Mouse (Mus musculus) ES-CJ7 (cell line): ENCODE results near the gene Utp11.

Experiments used
- DNase-seq: peaks from one replicate; pipeline ENCODE4 v3.0.0; 2011; ENCODE audit warnings: low read depth, low spot score

The Utp11 gene

GRCm38 (mm10) chr4:124704797-124705474 is 11.5 kb upstream of the Utp11 start:
- no peak for DNase-seq

GRCm38 (mm10) chr4:124703881-124704796 is 10.7 kb upstream of the Utp11 start:
- peak; percentile 83 for DNase-seq

GRCm38 (mm10) chr4:124703406-124703805 is 10.0 kb upstream of the Utp11 start:
- peak; percentile 25 for DNase-seq

GRCm38 (mm10) chr4:124701916-124702315 is 8.5 kb upstream of the Utp11 start:
- no peak for DNase-seq

- peak; percentile 72 for DNase-seq
Measured at GRCm38 (mm10) chr4:124701052-124701845, 7.8 kb upstream of the Utp11 start.

- DNase-seq, result peak; percentile 79
Measured at GRCm38 (mm10) chr4:124700248-124700971, 7.0 kb upstream of the Utp11 start, which contains the start of gene Fhl3. Gene Fhl3, plus strand, starts transcription at chr4:124700701.

- no peak for DNase-seq
Measured at GRCm38 (mm10) chr4:124699791-124700190, 6.4 kb upstream of the Utp11 start.

GRCm38 (mm10) chr4:124695786-124696516 is 2.6 kb upstream of the Utp11 start:
- peak; percentile 70 for DNase-seq

- no peak for DNase-seq
Measured at GRCm38 (mm10) chr4:124694572-124694971, 1.2 kb upstream of the Utp11 start.

GRCm38 (mm10) chr4:124692416-124692861 is 961 bp downstream of the Utp11 start:
- DNase-seq, result no peak

- no peak for DNase-seq
Measured at GRCm38 (mm10) chr4:124691455-124691854, 1.9 kb downstream of the Utp11 start.

- DNase-seq, result no peak
Measured at GRCm38 (mm10) chr4:124685897-124686402, 7.5 kb downstream of the Utp11 start.

- DNase-seq, result no peak
Measured at GRCm38 (mm10) chr4:124685453-124685852, 7.9 kb downstream of the Utp11 start.

- DNase-seq, result no peak
Measured at GRCm38 (mm10) chr4:124685004-124685403, 8.4 kb downstream of the Utp11 start.

GRCm38 (mm10) chr4:124683474-124683873 is 9.9 kb downstream of the Utp11 start:
- DNase-seq, result no peak

GRCm38 (mm10) chr4:124682270-124682669 is 11.1 kb downstream of the Utp11 start:
- peak; percentile 41 for DNase-seq

- DNase-seq, result no peak
Measured at GRCm38 (mm10) chr4:124675958-124676357, 17.4 kb downstream of the Utp11 start.

GRCm38 (mm10) chr4:124675037-124675436 is 18.4 kb downstream of the Utp11 start:
- peak; percentile 50 for DNase-seq

GRCm38 (mm10) chr4:124674334-124675032 is 18.9 kb downstream of the Utp11 start:
- DNase-seq, result no peak
